Mouse (Mus musculus) right cerebral cortex, postnatal 10 days (tissue): Measurements from ENCODE around the gene Stfa3.
"Not testable (repeated sequence)": the region's sequence is repeated elsewhere in the genome, so short reads cannot be mapped to it uniquely, and the experiment has no call there.

Experiments used
- DNase-seq, 2 experiments: peaks; one replicate each; pipeline ENCODE4 v3.0.0; 2021; ENCODE audit warnings: low spot score in 2 of 2

The Stfa3 gene

GRCm38 (mm10) chr16:36455342-36455802, at the start of gene Stfa3:
TSS of gene Stfa3 (minus strand) at chr16:36455392.
- DNase-seq = no peak

- DNase-seq = no peak
Measured at GRCm38 (mm10) chr16:36502286-36502685, 47.1 kb upstream of the Stfa3 start.

GRCm38 (mm10) chr16:36492420-36492819, 37.2 kb upstream of the Stfa3 start:
- DNase-seq = no peak

- DNase-seq = no peak
Measured at GRCm38 (mm10) chr16:36476866-36477265, 21.7 kb upstream of the Stfa3 start.

- DNase-seq = no peak
Measured at GRCm38 (mm10) chr16:36475530-36475929, 20.3 kb upstream of the Stfa3 start.

GRCm38 (mm10) chr16:36474849-36475248, 19.7 kb upstream of the Stfa3 start:
- DNase-seq = no peak

GRCm38 (mm10) chr16:36473217-36474216, 18.3 kb upstream of the Stfa3 start:
- peak; percentile 32 to 66 for DNase-seq

- no peak for DNase-seq
Measured at GRCm38 (mm10) chr16:36471066-36471633, 16.0 kb upstream of the Stfa3 start.

GRCm38 (mm10) chr16:36469955-36470478, 14.8 kb upstream of the Stfa3 start:
- DNase-seq = no peak

GRCm38 (mm10) chr16:36469367-36469766, 14.2 kb upstream of the Stfa3 start:
- no peak for DNase-seq

- DNase-seq = no peak
Measured at GRCm38 (mm10) chr16:36468862-36469261, 13.7 kb upstream of the Stfa3 start.

- no peak for DNase-seq
Measured at GRCm38 (mm10) chr16:36467936-36468335, 12.7 kb upstream of the Stfa3 start.

- DNase-seq = no peak
Measured at GRCm38 (mm10) chr16:36465436-36465835, 10.2 kb upstream of the Stfa3 start.

- no peak for DNase-seq
Measured at GRCm38 (mm10) chr16:36464076-36464475, 8.9 kb upstream of the Stfa3 start.

- DNase-seq = no peak
Measured at GRCm38 (mm10) chr16:36460426-36460825, 5.2 kb upstream of the Stfa3 start.

GRCm38 (mm10) chr16:36420979-36421378, 34.2 kb downstream of the Stfa3 start:
- not testable (repeated sequence) for DNase-seq

GRCm38 (mm10) chr16:36408357-36408756, 46.8 kb downstream of the Stfa3 start, which contains the start of gene Stfa2:
TSS of gene Stfa2 (minus strand) at chr16:36408457.
- DNase-seq = no peak
